Mouse (Mus musculus): ENCODE results near the gene Col4a1. TPM values are rescaled to one million over a fixed set of nuclear protein-coding genes. Genes with fewer than 3 reads are reported as not detected.

The Col4a1 gene
- polyA plus RNA-seq, 1 experiment from 2014 or later = 135 TPM

GRCm38 (mm10) chr8:11187581-11188271 lies 124.9 kb downstream of the Col4a1 start:
- Histone ChIP-seq H3K9me3 (ENCODE audit: control insufficient read depth, low read length) (no peaks in the 10 kb centered on the region), H3K4me1 (replicated peaks; ENCODE audit: control insufficient read depth, insufficient read depth, low read length) (peaks cover 10% of the 10 kb centered on the region), H3K27ac (no peak overlapping the region), H3K27me3 (ENCODE audit: control insufficient read depth, insufficient read depth, low read length) (peaks cover 17% of the 10 kb centered on the region; the same call in 1 of the 2 replicates), H3K4me3 (replicated peaks; ENCODE audit: low read length) (peak overlapping the region; percentile 35), H3K4me2 (replicated peaks) (peak overlapping the region; percentile 86), H3K36me3 (replicated peaks; ENCODE audit: control insufficient read depth, insufficient read depth) (no peaks in the 10 kb centered on the region), H3K9ac (peak overlapping the region; percentile 49)
- under 1% methylated on average over 46 of the region's 46 CpGs for WGBS
- ATAC-seq (ENCODE audit: low FRiP score) = peak; percentile 80; the same call in 1 of the 2 replicates
- peak; percentile 88 for DNase-seq (ENCODE audit: low spot score)

- Histone ChIP-seq H3K4me2 (replicated peaks) (no peak overlapping the region), H3K9ac (no peak overlapping the region), H3K4me3 (replicated peaks; ENCODE audit: low read length) (no peak overlapping the region), H3K4me1 (replicated peaks; ENCODE audit: control insufficient read depth, insufficient read depth, low read length) (peaks cover 10% of the 10 kb centered on the region), H3K36me3 (replicated peaks; ENCODE audit: control insufficient read depth, insufficient read depth) (no peaks in the 10 kb centered on the region), H3K27me3 (ENCODE audit: control insufficient read depth, insufficient read depth, low read length) (peaks cover 17% of the 10 kb centered on the region; the same call in 1 of the 2 replicates), H3K27ac (no peak overlapping the region), H3K9me3 (ENCODE audit: control insufficient read depth, low read length) (no peaks in the 10 kb centered on the region)
- no peak for ATAC-seq (ENCODE audit: low FRiP score)
- no peak for DNase-seq (ENCODE audit: low spot score)
- WGBS = 54% methylated on average over 4 of the region's 4 CpGs
Measured at GRCm38 (mm10) chr8:11186456-11186855, 126.2 kb downstream of the Col4a1 start.

- 93% methylated on average over 2 of the region's 2 CpGs for WGBS
- Histone ChIP-seq H3K9me3 (ENCODE audit: control insufficient read depth, low read length) (no peaks in the 10 kb centered on the region), H3K4me3 (replicated peaks; ENCODE audit: low read length) (no peak overlapping the region), H3K36me3 (replicated peaks; ENCODE audit: control insufficient read depth, insufficient read depth) (no peaks in the 10 kb centered on the region), H3K4me1 (replicated peaks; ENCODE audit: control insufficient read depth, insufficient read depth, low read length) (peaks cover 10% of the 10 kb centered on the region), H3K4me2 (replicated peaks) (no peak overlapping the region), H3K27me3 (ENCODE audit: control insufficient read depth, insufficient read depth, low read length) (peaks cover 17% of the 10 kb centered on the region; the same call in 1 of the 2 replicates), H3K9ac (no peak overlapping the region), H3K27ac (no peak overlapping the region)
- no peak for DNase-seq (ENCODE audit: low spot score)
- ATAC-seq (ENCODE audit: low FRiP score) = no peak
Measured at GRCm38 (mm10) chr8:11185672-11186071, 127.0 kb downstream of the Col4a1 start.

GRCm38 (mm10) chr8:11183611-11184031 lies 129.0 kb downstream of the Col4a1 start:
- DNase-seq (ENCODE audit: low spot score) = no peak

GRCm38 (mm10) chr8:11182606-11183005 lies 130.0 kb downstream of the Col4a1 start:
- Histone ChIP-seq H3K36me3 (replicated peaks; ENCODE audit: control insufficient read depth, insufficient read depth) (no peaks in the 10 kb centered on the region), H3K27me3 (ENCODE audit: control insufficient read depth, insufficient read depth, low read length) (no peaks in the 10 kb centered on the region), H3K4me1 (replicated peaks; ENCODE audit: control insufficient read depth, insufficient read depth, low read length) (peaks cover 3% of the 10 kb centered on the region; the same call in 1 of the 2 replicates), H3K27ac (no peak overlapping the region), H3K4me2 (replicated peaks) (no peak overlapping the region), H3K9ac (no peak overlapping the region), H3K9me3 (ENCODE audit: control insufficient read depth, low read length) (no peaks in the 10 kb centered on the region), H3K4me3 (replicated peaks; ENCODE audit: low read length) (no peak overlapping the region)
- WGBS = 74% methylated on average over 12 of the region's 12 CpGs
- ATAC-seq (ENCODE audit: low FRiP score) (no peak), DNase-seq (ENCODE audit: low spot score) (no peak)

More at GRCm38 (mm10) chr8:11183611-11184031, 129.0 kb downstream of the Col4a1 start:
- Histone ChIP-seq H3K4me1 (replicated peaks; ENCODE audit: control insufficient read depth, insufficient read depth, low read length) (peaks cover 10% of the 10 kb centered on the region), H3K36me3 (replicated peaks; ENCODE audit: control insufficient read depth, insufficient read depth) (no peaks in the 10 kb centered on the region), H3K27ac (no peak overlapping the region), H3K9ac (no peak overlapping the region), H3K9me3 (ENCODE audit: control insufficient read depth, low read length) (no peaks in the 10 kb centered on the region), H3K27me3 (ENCODE audit: control insufficient read depth, insufficient read depth, low read length) (peaks cover 7% of the 10 kb centered on the region; the same call in 1 of the 2 replicates), H3K4me3 (replicated peaks; ENCODE audit: low read length) (no peak overlapping the region), H3K4me2 (replicated peaks) (no peak overlapping the region)
- no peak for ATAC-seq (ENCODE audit: low FRiP score)
- WGBS = 70% methylated on average over 9 of the region's 9 CpGs

- no peak overlapping the region for H3K9ac ChIP-seq
- H3K4me1 ChIP-seq (replicated peaks; ENCODE audit: control insufficient read depth, insufficient read depth, low read length) = no peaks in the 10 kb centered on the region
- H3K36me3 ChIP-seq (replicated peaks; ENCODE audit: control insufficient read depth, insufficient read depth) = no peaks in the 10 kb centered on the region
- no peak overlapping the region for H3K27ac ChIP-seq
- no peaks in the 10 kb centered on the region for H3K27me3 ChIP-seq (ENCODE audit: control insufficient read depth, insufficient read depth, low read length)
- H3K9me3 ChIP-seq (ENCODE audit: control insufficient read depth, low read length) = no peaks in the 10 kb centered on the region
- ATAC-seq (ENCODE audit: low FRiP score) (no peak), DNase-seq (ENCODE audit: low spot score) (no peak)
- WGBS = 56% methylated on average over 4 of the region's 4 CpGs
- no peak overlapping the region for H3K4me2 ChIP-seq (replicated peaks)
- no peak overlapping the region for H3K4me3 ChIP-seq (replicated peaks; ENCODE audit: low read length)
Measured at GRCm38 (mm10) chr8:11182148-11182484, 130.5 kb downstream of the Col4a1 start.

GRCm38 (mm10) chr8:11181420-11182147 lies 131.0 kb downstream of the Col4a1 start:
- no peaks in the 10 kb centered on the region for H3K27me3 ChIP-seq (ENCODE audit: control insufficient read depth, insufficient read depth, low read length)
- H3K4me3 ChIP-seq (replicated peaks; ENCODE audit: low read length) = no peak overlapping the region
- DNase-seq (ENCODE audit: low spot score) (no peak), ATAC-seq (ENCODE audit: low FRiP score) (no peak)
- H3K36me3 ChIP-seq (replicated peaks; ENCODE audit: control insufficient read depth, insufficient read depth) = no peaks in the 10 kb centered on the region
- H3K9me3 ChIP-seq (ENCODE audit: control insufficient read depth, low read length) = no peaks in the 10 kb centered on the region
- H3K9ac ChIP-seq = no peak overlapping the region
- no peak overlapping the region for H3K27ac ChIP-seq
- H3K4me2 ChIP-seq (replicated peaks) = no peak overlapping the region
- whole genome bisulfite sequencing = 67% methylated on average over 11 of the region's 11 CpGs
- no peaks in the 10 kb centered on the region for H3K4me1 ChIP-seq (replicated peaks; ENCODE audit: control insufficient read depth, insufficient read depth, low read length)

GRCm38 (mm10) chr8:11179869-11180268 lies 132.8 kb downstream of the Col4a1 start:
- H3K4me3 ChIP-seq (replicated peaks; ENCODE audit: low read length) = no peak overlapping the region
- H3K9ac ChIP-seq = no peak overlapping the region
- no peak overlapping the region for H3K27ac ChIP-seq
- H3K9me3 ChIP-seq (ENCODE audit: control insufficient read depth, low read length) = no peaks in the 10 kb centered on the region
- WGBS = 93% methylated on average over 3 of the region's 3 CpGs
- ATAC-seq (ENCODE audit: low FRiP score) (no peak), DNase-seq (ENCODE audit: low spot score) (no peak)
- H3K27me3 ChIP-seq (ENCODE audit: control insufficient read depth, insufficient read depth, low read length) = no peaks in the 10 kb centered on the region
- H3K36me3 ChIP-seq (replicated peaks; ENCODE audit: control insufficient read depth, insufficient read depth) = no peaks in the 10 kb centered on the region
- no peak overlapping the region for H3K4me2 ChIP-seq (replicated peaks)
- no peaks in the 10 kb centered on the region for H3K4me1 ChIP-seq (replicated peaks; ENCODE audit: control insufficient read depth, insufficient read depth, low read length)

GRCm38 (mm10) chr8:11176393-11176792 lies 136.2 kb downstream of the Col4a1 start:
- H3K4me3 ChIP-seq (replicated peaks; ENCODE audit: low read length) = no peak overlapping the region
- no peaks in the 10 kb centered on the region for H3K9me3 ChIP-seq (ENCODE audit: control insufficient read depth, low read length)
- no peak overlapping the region for H3K4me2 ChIP-seq (replicated peaks)
- no peaks in the 10 kb centered on the region for H3K36me3 ChIP-seq (replicated peaks; ENCODE audit: control insufficient read depth, insufficient read depth)
- 92% methylated on average over 7 of the region's 7 CpGs for WGBS
- H3K27me3 ChIP-seq (ENCODE audit: control insufficient read depth, insufficient read depth, low read length) = no peaks in the 10 kb centered on the region
- no peak for ATAC-seq (ENCODE audit: low FRiP score)
- no peak overlapping the region for H3K27ac ChIP-seq
- no peaks in the 10 kb centered on the region for H3K4me1 ChIP-seq (replicated peaks; ENCODE audit: control insufficient read depth, insufficient read depth, low read length)
- DNase-seq (ENCODE audit: low spot score) = no peak
- H3K9ac ChIP-seq = no peak overlapping the region

Data from hindbrain, embryonic 14.5 days (tissue).